Mouse (Mus musculus) G1E (cell line): ENCODE measurements around the gene Fmnl2. TPM values are rescaled to one million over a fixed set of nuclear protein-coding genes. Genes with fewer than 3 reads are reported as not detected.
A peak's percentile ranks its signal among the peaks of the same experiment; 100 is the strongest.

ENCODE experiments used
- ATAC-seq: 2 replicates; pipeline ENCODE4 v1.8.0; 2016; ENCODE audit warnings: mild to moderate bottlenecking; ENCODE audit not compliant: insufficient number of reproducible peaks, poor library complexity, low FRiP score, severe bottlenecking; ENCODE audit errors: extremely low read depth
- DNase-seq: peaks from one replicate; pipeline ENCODE4 v3.0.0; 2012; ENCODE audit warnings: low spot score
- H3K27me3 ChIP-seq: 2 replicates; pipeline ENCODE4 v1.6.1; 2012; ENCODE audit warnings: mild to moderate bottlenecking, low read length, inconsistent platforms; ENCODE audit not compliant: insufficient read depth
- H3K36me3 ChIP-seq: replicated peaks from 2 replicates; pipeline ENCODE3; 2012; ENCODE audit warnings: mild to moderate bottlenecking, inconsistent platforms
- H3K4me1 ChIP-seq: 2 replicates; pipeline ENCODE4 v1.6.1; 2012; ENCODE audit warnings: low read depth, low read length, inconsistent platforms, mixed read lengths; ENCODE audit not compliant: insufficient read depth
- H3K4me3 ChIP-seq: 2 replicates; pipeline ENCODE4 v1.5.1; 2012; ENCODE audit warnings: low read depth, mild to moderate bottlenecking, inconsistent platforms, low read length, moderate library complexity, mixed read lengths
- H3K9me3 ChIP-seq: replicated peaks from 2 replicates; pipeline ENCODE4 v1.6.1; 2012; ENCODE audit warnings: inconsistent platforms
- CTCF ChIP-seq: IDR thresholded peaks from 2 replicates; pipeline ENCODE4 v1.5.1; 2012; ENCODE audit warnings: low read depth, low read length, inconsistent platforms, mixed read lengths
- GATA1 ChIP-seq: IDR thresholded peaks from 2 replicates; pipeline ENCODE4 v1.6.1; 2012; ENCODE audit warnings: borderline replicate concordance, low read length, inconsistent platforms, mixed read lengths
- GATA2 ChIP-seq: IDR thresholded peaks from 2 replicates; pipeline ENCODE4 v1.6.1; 2012; ENCODE audit warnings: low read depth, low read length, inconsistent platforms, borderline replicate concordance
- POLR2AphosphoS5 ChIP-seq: IDR thresholded peaks from 2 replicates; pipeline ENCODE4 v1.6.1; 2012; ENCODE audit warnings: low read depth, low read length, inconsistent platforms; ENCODE audit not compliant: insufficient replicate concordance
- TAL1 ChIP-seq: conservative IDR thresholded peaks from 2 replicates; pipeline ENCODE4 v1.6.1; 2012; ENCODE audit warnings: low read depth, low read length, inconsistent platforms, mixed read lengths
- polyA plus RNA-seq: library from polyadenylated mRNA; stranded (reverse); fragments of >175 nt; gene quantifications from 2 replicates; pipeline ENCODE4 v1.2.3, GENCODE M21; 2012
- total RNA-seq, 2 experiments: library from RNA; stranded (forward) in 1 of 2; stranded (reverse) in 1 of 2; fragments of 200-1000 nt in 1 of 2; fragments of >200 nt in 1 of 2; fragmentation: Nextera tagmentation in 1 of 2; gene quantifications; 2 replicates each; pipeline ENCODE4 v1.2.3; 2014 to 2017

The Fmnl2 gene
- total and polyA plus RNA-seq, 3 experiments: not detected

GRCm38 (mm10) chr2:53125998-53126397 is 268.3 kb downstream of the Fmnl2 start:
- H3K27me3 ChIP-seq: 0 out of 2 replicates have a peak, but pooled peaks cover 2% of the 10 kb centered on the region
- no peak for DNase-seq
- TF ChIP-seq TAL1 (no peak), GATA1 (no peak), POLR2AphosphoS5 (no peak), CTCF (no peak), GATA2 (no peak)
- H3K9me3 ChIP-seq: no peaks in the 10 kb centered on the region
- no peak overlapping the region for H3K4me3 ChIP-seq
- ATAC-seq: no peak
- no peaks in the 10 kb centered on the region for H3K4me1 ChIP-seq
- no peaks in the 10 kb centered on the region for H3K36me3 ChIP-seq

GRCm38 (mm10) chr2:53129070-53129469 is 271.4 kb downstream of the Fmnl2 start:
- no peaks in the 10 kb centered on the region for H3K27me3 ChIP-seq
- no peaks in the 10 kb centered on the region for H3K4me1 ChIP-seq
- no peak for ATAC-seq
- DNase-seq: no peak
- peaks cover 8% of the 10 kb centered on the region for H3K36me3 ChIP-seq
- H3K4me3 ChIP-seq: no peak overlapping the region
- H3K9me3 ChIP-seq: no peaks in the 10 kb centered on the region
- no peak for TF ChIP-seq GATA1
- TF ChIP-seq GATA2: no peak
- no peak for TF ChIP-seq TAL1
- no peak for TF ChIP-seq POLR2AphosphoS5
- TF ChIP-seq CTCF: no peak

- H3K27me3 ChIP-seq: no peaks in the 10 kb centered on the region
- H3K9me3 ChIP-seq: no peaks in the 10 kb centered on the region
- no peak overlapping the region for H3K4me3 ChIP-seq
- peaks cover 18% of the 10 kb centered on the region for H3K36me3 ChIP-seq
- no peak for ATAC-seq
- no peak for DNase-seq
- no peak for TF ChIP-seq GATA2
- TF ChIP-seq GATA1: no peak
- no peak for TF ChIP-seq CTCF
- TF ChIP-seq POLR2AphosphoS5: no peak
- TF ChIP-seq TAL1: no peak
- no peaks in the 10 kb centered on the region for H3K4me1 ChIP-seq
Measured at GRCm38 (mm10) chr2:53131567-53131966, 273.9 kb downstream of the Fmnl2 start.

- ATAC-seq (peak; percentile 34), DNase-seq (no peak)
- Histone ChIP-seq H3K36me3 (peaks cover 65% of the 10 kb centered on the region), H3K4me1 (no peaks in the 10 kb centered on the region), H3K9me3 (no peaks in the 10 kb centered on the region), H3K4me3 (no peak overlapping the region), H3K27me3 (no peaks in the 10 kb centered on the region)
- TF ChIP-seq GATA1: no peak
- no peak for TF ChIP-seq POLR2AphosphoS5
- no peak for TF ChIP-seq CTCF
- TF ChIP-seq GATA2: no peak
- no peak for TF ChIP-seq TAL1
Measured at GRCm38 (mm10) chr2:53146852-53147251, 289.2 kb downstream of the Fmnl2 start.

GRCm38 (mm10) chr2:53173966-53174365 is 316.3 kb downstream of the Fmnl2 start:
- ATAC-seq: no peak
- no peaks in the 10 kb centered on the region for H3K27me3 ChIP-seq

GRCm38 (mm10) chr2:53178966-53179365 is 321.3 kb downstream of the Fmnl2 start:
- DNase-seq: no peak
- no peaks in the 10 kb centered on the region for H3K27me3 ChIP-seq
- H3K36me3 ChIP-seq: peaks cover 29% of the 10 kb centered on the region
- H3K9me3 ChIP-seq: no peaks in the 10 kb centered on the region
- H3K4me1 ChIP-seq: peaks cover 8% of the 10 kb centered on the region
- TF ChIP-seq TAL1 (no peak), POLR2AphosphoS5 (no peak), GATA2 (no peak), CTCF (no peak), GATA1 (no peak)
- no peak overlapping the region for H3K4me3 ChIP-seq
- ATAC-seq: no peak

More at GRCm38 (mm10) chr2:53173966-53174365, 316.3 kb downstream of the Fmnl2 start:
- TF ChIP-seq POLR2AphosphoS5 (no peak), TAL1 (no peak), CTCF (no peak), GATA2 (no peak), GATA1 (no peak)
- DNase-seq: no peak
- H3K4me3 ChIP-seq: no peak overlapping the region
- H3K9me3 ChIP-seq: no peaks in the 10 kb centered on the region
- no peaks in the 10 kb centered on the region for H3K4me1 ChIP-seq
- H3K36me3 ChIP-seq: peaks cover 39% of the 10 kb centered on the region

- Histone ChIP-seq H3K36me3 (peaks cover 29% of the 10 kb centered on the region), H3K9me3 (no peaks in the 10 kb centered on the region), H3K27me3 (no peaks in the 10 kb centered on the region), H3K4me3 (no peak overlapping the region), H3K4me1 (peaks cover 8% of the 10 kb centered on the region)
- TF ChIP-seq GATA2 (no peak), CTCF (no peak), TAL1 (no peak), GATA1 (no peak), POLR2AphosphoS5 (no peak)
- ATAC-seq (no peak), DNase-seq (no peak)
Measured at GRCm38 (mm10) chr2:53179876-53180275, 322.2 kb downstream of the Fmnl2 start.

Other genes starting within 250 kb of the Fmnl2 start
- gene Cacnb4, start 181.0 kb upstream of the Fmnl2 start, total RNA-seq (2014; fragmentation: Nextera tagmentation): 0.15 TPM in 1 of 2 replicates, not detected in the other
- under 0.01 and 0.11 TPM in 2 replicates for gene Cacnb4, start 181.0 kb upstream of the Fmnl2 start, total RNA-seq (2017)
- gene Cacnb4, start 181.0 kb upstream of the Fmnl2 start, polyA plus RNA-seq: 0.01 TPM in 1 of 2 replicates, not detected in the other
- 23.0 and 28.9 TPM in 2 replicates for gene Stam2, start 115.6 kb upstream of the Fmnl2 start, total RNA-seq (2014; fragmentation: Nextera tagmentation)
- 20.0 and 25.8 TPM in 2 replicates for gene Stam2, start 115.6 kb upstream of the Fmnl2 start, total RNA-seq (2017)
- gene Stam2, start 115.6 kb upstream of the Fmnl2 start, polyA plus RNA-seq: 6.2 and 9.3 TPM in 2 replicates